ENCODE assay signal across 8 mouse cellular contexts in the genomic region with DNA sequence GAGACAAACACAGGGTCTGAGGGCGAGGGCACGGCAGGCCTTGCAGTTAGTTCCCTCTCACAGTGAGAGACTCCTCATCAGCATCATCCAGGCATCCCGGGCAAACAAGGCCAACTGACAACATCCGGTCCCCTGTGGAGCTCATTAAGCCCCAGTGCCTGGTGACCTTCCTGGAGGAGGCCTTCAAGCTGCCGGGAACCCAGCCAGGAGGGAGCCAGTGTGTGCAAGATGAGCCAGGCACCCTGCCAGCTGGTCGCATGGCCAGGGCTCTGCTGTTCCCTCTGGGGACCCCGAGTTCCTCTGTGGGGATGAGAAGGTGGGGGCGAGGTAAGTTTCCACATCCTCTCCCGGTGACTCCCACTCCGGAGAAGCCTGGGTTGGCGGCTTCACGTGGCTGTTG. TPM values are rescaled to one million over a fixed set of nuclear protein-coding genes. Genes with fewer than 3 reads are reported as not detected.
A peak's percentile ranks its signal among the peaks of the same experiment; 100 is the strongest.
DNase-seq lines count a peak whose midpoint lies in the region; ATAC-seq and TF ChIP-seq lines count a peak whose summit lies in the region.

No protein-coding gene starts in this region.

- H3K9me3 ChIP-seq in neural tube, embryonic 12.5 days = no peaks in the 10 kb centered on the region
- no peaks in the 10 kb centered on the region for H3K9me3 ChIP-seq in forebrain, postnatal 0 days (ENCODE audit: low read length)

- no peak overlapping the region for H3K9ac ChIP-seq in neural tube, embryonic 12.5 days
- no peak overlapping the region for H3K9ac ChIP-seq in forebrain, postnatal 0 days

- peaks cover 10% of the 10 kb centered on the region for H3K36me3 ChIP-seq in neural tube, embryonic 12.5 days
- H3K36me3 ChIP-seq in forebrain, postnatal 0 days (ENCODE audit: insufficient read depth) = peaks cover 8% of the 10 kb centered on the region; the same call in 1 of the 2 replicates

- intact Hi-C loops in left cerebral cortex, adult 2 months (cut with DNase I) = no loop called here

- H3K4me2 ChIP-seq in neural tube, embryonic 12.5 days (replicated peaks) = no peak overlapping the region
- no peak overlapping the region for H3K4me2 ChIP-seq in forebrain, postnatal 0 days (ENCODE audit: low read depth)

- no peak for DNase-seq in neural tube, embryonic 10.5 days (ENCODE audit: extremely low spot score, low spot score)
- DNase-seq in adrenal gland, postnatal 25 days = peak; percentile 94
- peak; percentile 57 for DNase-seq in forebrain, postnatal 0 days
- DNase-seq in kidney, adult 8-10 months = peak; percentile 79 to 85
- no peak for DNase-seq in natural killer cell, adult 2 months (ENCODE audit: low spot score in 2 of 2)
- DNase-seq in thymus, postnatal 10 days (ENCODE audit: low spot score in 2 of 2) = no peak
- no peak for DNase-seq in left cerebral cortex, adult 2 months (ENCODE audit: extremely low spot score in 1 of 2, low spot score in 2 of 2)

- peak; percentile 32; the same call in 1 of the 2 replicates for ATAC-seq in neural tube, embryonic 12.5 days (ENCODE audit: low FRiP score, low read depth)
- peak; percentile 42 for ATAC-seq in forebrain, postnatal 0 days

- WGBS in neural tube, embryonic 12.5 days = 23% methylated on average over 12 of the region's 12 CpGs
- 15% methylated on average over 12 of the region's 12 CpGs for WGBS in forebrain, postnatal 0 days

- H3K4me3 ChIP-seq in neural tube, embryonic 12.5 days = no peak overlapping the region
- no peak overlapping the region for H3K4me3 ChIP-seq in forebrain, postnatal 0 days (ENCODE audit: low read depth, low read length)
- H3K4me3 ChIP-seq in left cerebral cortex, adult 2 months = no peak overlapping the region

- H3K27me3 ChIP-seq in neural tube, embryonic 12.5 days (replicated peaks) = no peaks in the 10 kb centered on the region
- H3K27me3 ChIP-seq in forebrain, postnatal 0 days (ENCODE audit: insufficient read depth, low read length) = no peaks in the 10 kb centered on the region

- TF ChIP-seq CTCF in forebrain, postnatal 0 days (IDR thresholded peaks at IDR 0.05; ENCODE audit: low read depth) = no peak
- TF ChIP-seq CTCF in left cerebral cortex, adult 2 months (IDR thresholded peaks at IDR 0.05) = no peak

- H3K4me1 ChIP-seq in neural tube, embryonic 12.5 days = peaks cover 11% of the 10 kb centered on the region
- no peaks in the 10 kb centered on the region for H3K4me1 ChIP-seq in forebrain, postnatal 0 days (ENCODE audit: insufficient read depth)

- no peak overlapping the region for H3K27ac ChIP-seq in neural tube, embryonic 12.5 days
- H3K27ac ChIP-seq in forebrain, postnatal 0 days (ENCODE audit: low read depth, low read length) = no peak overlapping the region
- no peak overlapping the region for H3K27ac ChIP-seq in left cerebral cortex, adult 2 months

RNA-seq across cellular contexts. Expression of a gene that starts 12.5 kb away (rescaled TPM):
- 1.4 and 1.8 TPM in 2 replicates for polyA plus RNA-seq in neural tube, embryonic 12.5 days (2016; fragmentation: Nextera tagmentation; extraction: Ambion mirVana)
- 103 and 131 TPM in 2 replicates for total RNA-seq in adrenal gland, postnatal 25 days (2021)
- total RNA-seq in forebrain, postnatal 0 days (2014; rRNA removed) = 8.5 and 13.0 TPM in 2 replicates
- polyA plus RNA-seq in forebrain, postnatal 0 days (2015; fragmentation: Nextera tagmentation; extraction: Ambion mirVana) = 12.2 and 19.9 TPM in 2 replicates
- total RNA-seq in left cerebral cortex, adult 2 months (2021) = 10 to 100 TPM; 82.0 to 87.3 TPM

RNA-seq across cellular contexts. Expression of a gene that starts 38.5 kb away (rescaled TPM):
- polyA plus RNA-seq in neural tube, embryonic 12.5 days (2016; fragmentation: Nextera tagmentation; extraction: Ambion mirVana) = 137 and 144 TPM in 2 replicates
- 50.1 and 70.4 TPM in 2 replicates for total RNA-seq in adrenal gland, postnatal 25 days (2021)
- total RNA-seq in forebrain, postnatal 0 days (2014; rRNA removed) = 176 and 197 TPM in 2 replicates
- 150 and 161 TPM in 2 replicates for polyA plus RNA-seq in forebrain, postnatal 0 days (2015; fragmentation: Nextera tagmentation; extraction: Ambion mirVana)
- 100 to 1,000 TPM; 110 to 111 TPM for total RNA-seq in left cerebral cortex, adult 2 months (2021)

Comparison
In these comparisons a context has a peak if more than half of its experiments do, and no peak if none do; other contexts are left out.
1. DNase-seq: peak in adrenal gland, postnatal 25 days (single experiment), forebrain, postnatal 0 days (single experiment) and kidney, adult 8-10 months (2 of 2); none in neural tube, embryonic 10.5 days (single experiment), natural killer cell, adult 2 months (0 of 2), thymus, postnatal 10 days (0 of 2) and left cerebral cortex, adult 2 months (0 of 2).